Mouse (Mus musculus): ENCODE results near the gene 9230104L09Rik.
A peak's percentile ranks its signal among the peaks of the same experiment; 100 is the strongest.

Gene 9230104L09Rik

DNA sequence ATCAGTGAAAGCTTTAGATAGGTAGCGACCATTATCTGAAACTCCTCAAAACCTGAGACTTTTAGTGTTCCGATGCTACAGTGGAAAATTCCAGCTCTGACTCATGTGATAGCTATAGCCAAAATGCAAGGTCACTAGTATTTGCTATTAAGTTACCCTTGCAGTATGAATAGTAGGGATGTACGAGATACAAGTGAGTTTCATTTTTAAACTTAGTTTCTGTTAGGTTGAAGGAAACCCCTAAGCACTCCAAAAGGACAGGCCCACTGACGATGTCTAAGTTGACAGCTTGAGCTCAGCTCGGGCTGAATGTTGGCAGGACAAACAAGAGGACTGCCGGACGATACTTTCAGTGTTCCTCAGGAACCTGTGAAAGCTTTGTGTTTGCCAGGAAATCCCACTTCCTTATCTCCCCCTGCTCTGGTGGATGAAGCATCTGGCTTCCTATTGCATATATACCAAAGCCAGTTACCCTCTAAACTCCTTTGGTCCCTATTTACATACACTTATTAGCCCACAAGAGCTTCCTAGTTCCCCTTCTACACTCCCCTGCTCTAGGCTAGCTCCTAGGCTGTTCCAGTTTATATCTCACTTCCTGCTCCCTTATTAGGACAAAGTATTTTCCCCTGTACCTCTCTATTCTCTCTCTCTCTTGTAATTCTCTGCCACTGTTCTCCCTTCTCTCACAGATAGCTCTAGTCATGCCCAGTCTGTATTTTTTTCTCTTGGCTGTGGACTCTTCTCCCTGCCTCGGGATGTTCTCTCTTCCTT lies 8.0 kb downstream of the 9230104L09Rik start:
- no peak for DNase-seq

GRCm38 (mm10) chr2:148851116-148851906 lies 13.5 kb downstream of the 9230104L09Rik start:
- peak; percentile 66 for DNase-seq

DNA sequence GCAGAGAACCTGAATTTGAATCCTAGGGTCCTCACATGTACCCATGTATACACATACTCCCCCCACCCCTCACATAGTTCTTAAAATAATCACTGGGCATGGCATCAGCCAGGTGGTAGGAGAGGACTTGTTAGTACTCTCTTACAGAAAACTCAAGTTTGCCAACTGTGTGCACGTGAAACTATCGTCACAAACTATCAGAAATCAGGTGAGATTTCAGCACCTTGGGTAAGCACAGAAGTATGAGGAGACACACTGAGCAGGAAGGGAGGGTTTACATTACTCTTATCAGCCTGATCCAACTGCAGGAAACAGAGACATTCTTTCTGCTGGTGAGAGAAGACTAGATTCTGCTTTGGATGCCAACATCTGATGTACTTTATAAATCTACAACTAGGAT lies 25.6 kb downstream of the 9230104L09Rik start:
- no peak for DNase-seq

DNA sequence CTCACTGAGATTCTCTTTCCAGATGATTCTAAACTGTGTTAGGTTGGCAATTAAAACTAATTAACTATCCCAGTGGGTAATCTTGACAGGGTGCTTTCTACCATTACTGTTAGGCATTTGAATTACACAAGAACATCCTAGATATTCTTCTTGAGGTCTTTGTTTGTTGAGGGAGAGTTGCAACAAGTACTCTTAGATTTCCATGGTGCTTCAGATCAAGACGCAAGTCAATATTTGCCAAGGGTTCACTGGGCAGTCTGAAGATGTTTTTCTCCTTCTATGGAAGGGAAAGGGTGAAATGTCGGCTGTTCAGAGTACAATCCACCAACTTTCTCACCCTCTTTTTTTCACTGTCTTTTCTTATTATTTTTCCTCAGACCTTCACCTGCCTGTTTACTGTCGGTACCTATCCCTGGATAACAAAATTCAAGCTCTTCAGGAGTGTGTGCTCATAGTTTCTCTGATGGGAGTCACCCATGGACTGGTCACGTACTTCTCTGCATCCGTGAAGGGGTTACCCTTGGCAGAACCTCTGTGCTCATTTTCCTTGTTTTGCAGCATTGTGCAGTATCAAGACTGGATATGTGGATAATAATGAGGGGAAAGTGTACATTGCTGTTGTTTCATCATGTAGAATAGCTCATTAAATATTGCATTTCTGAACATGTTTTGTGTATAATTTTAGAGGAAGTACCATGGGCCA lies 26.6 kb downstream of the 9230104L09Rik start:
- DNase-seq: no peak

GRCm38 (mm10) chr2:148834912-148835311 lies 29.9 kb downstream of the 9230104L09Rik start, which contains the start of gene Cst9:
Gene Cst9 (plus strand): TSS chr2:148835147.
- no peak for DNase-seq

DNA sequence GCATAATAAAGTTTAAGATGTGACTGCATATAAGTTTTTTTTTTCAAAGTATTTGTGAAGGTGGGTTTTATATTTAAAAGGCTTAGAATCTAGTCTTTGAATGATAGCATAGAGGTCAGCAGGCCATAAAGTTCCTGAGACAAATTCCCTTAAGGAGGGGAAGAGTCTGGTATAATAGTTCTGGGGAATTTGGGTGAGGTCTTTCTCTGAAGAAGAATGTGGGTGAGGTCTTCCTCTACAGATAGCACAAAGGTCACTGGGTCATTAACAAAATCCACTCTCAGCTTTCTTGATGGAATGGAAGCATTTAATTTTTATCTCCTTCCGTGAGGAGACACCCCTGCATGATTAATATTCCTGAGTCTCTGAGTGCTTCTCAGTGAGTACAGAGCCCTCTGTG lies 38.9 kb downstream of the 9230104L09Rik start:
- DNase-seq: no peak

- DNase-seq: no peak
Observed at GRCm38 (mm10) chr2:148819909-148820308, 44.9 kb downstream of the 9230104L09Rik start, which contains the start of gene Cst13. Gene Cst13 (plus strand): TSS chr2:148820081.

- no peak for DNase-seq
Observed at GRCm38 (mm10) chr2:148806696-148807095, 58.1 kb downstream of the 9230104L09Rik start.

DNA sequence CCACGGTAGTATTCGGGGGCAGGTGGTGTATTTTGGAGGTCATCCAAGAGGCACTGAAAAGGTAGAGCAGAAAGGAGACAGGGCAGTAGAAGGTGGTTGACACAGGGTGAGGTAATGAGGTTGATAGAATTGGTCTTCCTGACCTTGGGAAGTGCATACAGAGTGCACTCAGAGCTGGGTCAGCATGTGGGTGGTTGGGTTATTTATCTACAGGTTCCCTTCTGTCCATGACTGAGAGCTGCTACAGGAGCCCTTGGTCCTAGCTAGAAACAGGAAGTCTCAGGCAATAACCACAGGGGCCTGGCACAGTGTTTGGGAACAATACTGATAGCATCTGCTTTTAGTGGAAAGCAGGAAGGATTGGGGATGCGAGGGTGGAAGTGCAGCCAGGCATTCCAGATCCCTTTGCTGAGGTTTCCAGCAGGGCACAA lies 63.3 kb downstream of the 9230104L09Rik start:
- DNase-seq: peak; percentile 68

GRCm38 (mm10) chr2:148798485-148798884 lies 66.4 kb downstream of the 9230104L09Rik start, which contains the start of gene Cst8:
Gene Cst8 (plus strand): TSS chr2:148798785.
- no peak for DNase-seq
